Mouse (Mus musculus): ENCODE measurements around the gene Plin5.
A peak's percentile ranks its signal among the peaks of the same experiment; 100 is the strongest.
"Not testable (repeated sequence)": the region's sequence is repeated elsewhere in the genome, so short reads cannot be mapped to it uniquely, and the experiment has no call there.

Plin5 gene

DNA sequence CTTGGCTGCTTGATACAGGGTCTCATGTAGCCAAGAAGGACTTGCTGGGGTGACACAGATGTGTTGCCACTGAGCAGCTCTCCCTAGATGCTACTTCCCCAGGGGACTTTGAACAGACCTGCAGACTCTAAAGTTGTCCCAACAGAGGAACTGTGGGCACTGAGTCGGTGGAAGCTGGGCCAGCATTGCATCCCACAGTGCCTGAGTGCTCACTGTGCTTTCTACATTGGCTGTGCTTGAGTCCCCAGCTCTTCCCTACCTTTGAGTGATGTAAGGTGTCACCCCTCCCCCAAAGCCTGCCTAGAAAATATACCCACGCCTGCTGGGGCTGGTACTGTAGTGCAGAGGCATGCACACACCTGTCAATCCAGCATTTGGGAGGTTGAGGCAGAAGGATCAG lies 9.7 kb downstream of the Plin5 start:
- DNase-seq (ENCODE audit: low spot score), result no peak

GRCm38 (mm10) chr17:56106981-56107380 lies 10.4 kb downstream of the Plin5 start:
- no peak for DNase-seq (ENCODE audit: low spot score)

- DNase-seq (ENCODE audit: low spot score), result not testable (repeated sequence)
Observed at GRCm38 (mm10) chr17:56106436-56106835, 11.0 kb downstream of the Plin5 start.

DNA sequence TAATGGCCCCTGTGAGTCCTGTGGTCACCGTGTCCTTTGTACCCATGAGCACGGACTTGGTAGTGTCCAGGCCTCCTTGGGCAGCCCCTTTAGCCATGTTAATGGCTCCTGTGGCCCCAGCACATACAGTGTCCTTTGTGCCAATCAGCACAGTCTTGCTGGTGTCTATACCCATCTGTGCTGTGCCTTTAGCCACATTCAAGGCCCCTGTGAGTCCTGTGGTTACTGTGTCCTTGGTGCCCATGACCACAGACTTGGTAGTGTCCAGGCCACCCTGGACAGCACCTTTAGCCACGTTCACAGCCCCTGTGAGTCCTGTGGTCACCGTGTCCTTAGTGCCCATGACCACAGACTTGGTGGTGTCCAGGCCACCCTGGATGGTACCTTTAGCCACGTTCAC lies 12.6 kb downstream of the Plin5 start:
- DNase-seq (ENCODE audit: low spot score), result not testable (repeated sequence)

DNA sequence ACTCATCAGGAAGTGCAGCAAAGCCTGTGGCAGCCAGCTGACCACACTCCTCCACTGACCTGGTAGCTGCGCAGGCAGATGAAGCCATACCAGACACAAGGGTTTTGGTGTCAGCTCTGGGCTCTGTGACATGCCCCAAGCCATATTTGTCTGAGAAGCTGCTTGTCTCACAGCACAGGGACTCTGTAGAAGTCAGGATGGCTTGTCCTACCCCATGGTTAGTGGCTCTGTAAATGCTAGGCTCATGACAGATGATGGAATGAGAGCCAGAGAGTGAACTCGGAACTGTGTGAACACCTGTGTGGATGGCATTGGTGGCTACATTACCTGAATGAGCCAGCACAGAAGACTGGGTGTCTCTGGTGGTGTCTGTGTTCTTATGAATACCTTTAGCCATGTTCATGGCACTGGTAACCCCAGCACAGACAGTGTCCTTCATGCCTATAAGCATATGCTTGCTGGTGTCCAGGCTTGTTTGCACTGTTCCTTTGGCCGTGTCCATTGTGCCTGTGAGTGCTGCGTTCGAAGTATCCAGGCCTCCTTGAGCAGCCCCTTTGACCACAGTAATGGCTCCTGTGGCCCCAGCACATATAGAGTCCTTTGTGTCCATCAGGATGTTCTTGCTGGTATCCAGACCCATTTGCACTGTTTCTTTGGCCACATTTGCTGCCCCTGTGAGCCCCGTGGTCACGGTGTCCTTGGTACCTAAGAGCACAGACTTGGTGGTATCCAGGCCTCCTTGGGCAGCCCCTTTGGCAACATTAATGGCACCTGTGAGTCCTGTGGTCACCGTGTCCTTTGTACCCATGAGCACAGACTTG lies 13.7 kb downstream of the Plin5 start:
- DNase-seq (ENCODE audit: low spot score), result no peak

GRCm38 (mm10) chr17:56102927-56103326 lies 14.5 kb downstream of the Plin5 start:
- no peak for DNase-seq (ENCODE audit: low spot score)

DNA sequence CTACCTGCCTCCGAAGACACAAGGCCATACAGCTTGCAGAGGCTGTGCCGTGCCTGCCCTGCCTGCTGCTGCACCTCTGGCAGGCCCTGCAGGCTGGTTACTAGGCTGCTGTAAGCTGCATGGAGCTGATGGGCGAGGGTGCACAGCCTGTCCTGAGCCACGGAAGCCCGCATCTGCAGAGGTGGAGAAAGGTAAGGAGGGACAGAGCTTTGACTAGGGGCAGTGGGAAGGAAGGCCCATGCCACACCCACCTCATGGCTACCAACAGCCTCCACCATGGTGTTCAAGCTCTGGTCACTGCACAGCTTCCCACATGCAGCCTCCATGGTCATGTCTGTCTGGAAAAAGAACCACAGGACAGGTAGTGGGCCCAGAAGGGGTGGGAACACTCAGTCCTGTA lies 15.2 kb downstream of the Plin5 start:
- no peak for DNase-seq (ENCODE audit: low spot score)

- DNase-seq (ENCODE audit: low spot score), result no peak
Observed at GRCm38 (mm10) chr17:56100811-56101210, 16.6 kb downstream of the Plin5 start.

DNA sequence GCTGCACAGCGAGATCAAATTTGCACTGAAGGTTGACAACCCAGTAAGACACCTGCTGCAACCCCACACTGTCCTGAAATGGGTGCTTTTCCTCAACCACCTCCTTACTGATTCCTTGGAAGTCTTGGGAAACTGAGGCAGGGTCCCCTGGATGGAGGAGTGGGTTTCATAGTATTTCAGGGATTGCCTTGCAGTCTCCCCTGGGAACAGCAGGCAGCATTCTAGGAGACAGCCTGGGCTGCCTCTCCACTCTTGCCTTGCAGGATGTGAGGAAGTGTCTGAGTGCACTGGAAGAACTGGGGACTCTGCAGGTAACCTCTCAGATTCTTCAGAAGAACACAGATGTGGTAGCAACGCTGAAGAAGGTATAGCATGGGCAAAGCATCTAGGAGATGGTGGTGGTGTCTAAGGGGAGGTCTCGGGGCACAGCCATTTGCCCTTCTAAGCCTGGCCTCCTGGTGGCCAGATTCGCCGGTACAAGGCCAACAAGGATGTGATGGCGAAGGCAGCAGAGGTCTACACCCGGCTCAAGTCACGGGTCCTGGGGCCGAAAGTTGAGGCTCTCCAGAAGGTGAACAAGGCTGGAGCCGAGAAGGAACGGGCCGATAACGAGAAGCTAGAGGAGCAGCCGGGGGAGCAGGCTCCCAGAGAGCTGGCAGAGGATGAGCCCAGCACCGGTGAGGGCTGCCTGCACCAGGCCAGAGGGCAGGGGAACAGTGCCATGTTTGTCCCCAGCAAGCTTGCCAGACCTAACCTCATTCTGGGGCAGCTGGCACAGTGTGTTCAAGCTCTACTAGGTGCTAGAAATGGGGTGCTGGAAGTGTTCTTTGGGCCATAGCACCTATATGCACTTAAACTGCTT lies 18.5 kb downstream of the Plin5 start:
- no peak for DNase-seq (ENCODE audit: low spot score)

DNA sequence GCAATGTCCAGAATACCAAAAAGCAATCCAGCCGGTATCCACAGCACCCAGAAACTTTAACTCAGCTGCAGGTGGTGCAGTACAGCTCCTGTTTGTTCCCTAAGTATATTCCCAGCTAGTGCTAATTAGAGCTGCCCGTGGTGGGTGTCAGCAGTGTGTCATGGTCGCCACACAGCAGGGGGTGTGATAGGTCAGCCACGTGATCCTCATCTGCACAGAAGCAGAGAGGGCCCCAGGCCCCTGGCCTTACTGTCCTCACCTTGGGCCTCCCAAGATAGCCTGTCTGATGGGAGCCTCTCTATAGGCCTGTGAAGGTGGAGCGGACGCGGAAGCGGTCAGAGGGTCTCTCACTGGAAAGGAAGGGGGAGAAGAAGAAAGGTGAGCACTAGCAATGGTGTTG lies 19.2 kb downstream of the Plin5 start:
- DNase-seq (ENCODE audit: low spot score), result no peak

- no peak for DNase-seq (ENCODE audit: low spot score)
Observed at GRCm38 (mm10) chr17:56096883-56097282, 20.5 kb downstream of the Plin5 start.

- DNase-seq (ENCODE audit: low spot score), result no peak
Observed at GRCm38 (mm10) chr17:56092794-56093193, 24.6 kb downstream of the Plin5 start.

- no peak for DNase-seq (ENCODE audit: low spot score)
Observed at GRCm38 (mm10) chr17:56092312-56092711, 25.1 kb downstream of the Plin5 start.

- DNase-seq (ENCODE audit: low spot score), result no peak
Observed at GRCm38 (mm10) chr17:56080781-56081585, 36.4 kb downstream of the Plin5 start.

DNA sequence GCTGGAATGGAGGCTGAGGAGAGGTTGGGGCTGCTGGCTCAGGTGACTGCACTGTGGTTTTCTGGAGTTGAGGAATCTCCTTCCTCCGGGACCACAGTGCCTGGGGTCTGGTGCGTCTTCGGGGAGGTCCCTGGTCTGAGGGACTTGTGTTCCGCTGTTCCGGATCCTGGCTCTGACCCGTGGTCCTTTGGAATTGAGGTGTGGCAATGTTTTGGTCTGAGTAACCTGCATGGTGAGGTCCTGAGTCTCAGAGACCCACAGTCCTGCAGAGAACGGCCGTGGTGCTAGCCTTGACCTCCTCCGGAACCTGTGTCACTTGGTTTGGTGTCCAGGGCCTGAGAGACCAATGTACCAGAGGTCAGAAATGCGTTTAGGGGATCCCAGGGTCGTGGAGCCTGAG lies 37.5 kb downstream of the Plin5 start:
- no peak for DNase-seq (ENCODE audit: low spot score)

- DNase-seq (ENCODE audit: low spot score), result peak; percentile 95
Observed at GRCm38 (mm10) chr17:56078880-56079795, 38.3 kb downstream of the Plin5 start, which contains the start of gene Hdgfl2. Gene Hdgfl2, plus strand, starts transcription at chr17:56079634.

DNA sequence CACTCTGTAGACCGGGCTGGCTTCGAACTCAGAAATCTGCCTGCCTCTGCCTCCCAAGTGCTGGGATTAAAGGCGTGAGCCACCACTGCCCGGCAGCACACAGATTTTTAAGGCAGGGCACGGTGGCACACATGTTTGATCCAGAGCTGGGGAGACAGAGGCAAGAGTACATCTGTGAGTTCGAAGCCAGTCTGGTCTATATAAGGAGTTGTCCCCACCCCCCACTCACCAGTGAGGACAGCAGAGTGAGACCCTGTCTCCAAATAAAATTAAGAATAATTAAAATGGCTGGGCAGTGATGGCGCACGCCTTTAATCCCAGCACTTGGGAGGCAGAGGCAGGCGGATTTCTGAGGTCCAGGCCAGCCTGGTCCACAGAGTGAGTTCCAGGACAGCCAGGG lies 39.0 kb downstream of the Plin5 start:
- not testable (repeated sequence) for DNase-seq (ENCODE audit: low spot score)

GRCm38 (mm10) chr17:56077523-56077922 lies 39.9 kb downstream of the Plin5 start:
- no peak for DNase-seq (ENCODE audit: low spot score)

- peak; percentile 95 for DNase-seq (ENCODE audit: low spot score)
Observed at GRCm38 (mm10) chr17:56074827-56075208, 42.6 kb downstream of the Plin5 start, which contains the start of gene Ubxn6. Gene Ubxn6, minus strand, starts transcription at chr17:56075028.

DNA sequence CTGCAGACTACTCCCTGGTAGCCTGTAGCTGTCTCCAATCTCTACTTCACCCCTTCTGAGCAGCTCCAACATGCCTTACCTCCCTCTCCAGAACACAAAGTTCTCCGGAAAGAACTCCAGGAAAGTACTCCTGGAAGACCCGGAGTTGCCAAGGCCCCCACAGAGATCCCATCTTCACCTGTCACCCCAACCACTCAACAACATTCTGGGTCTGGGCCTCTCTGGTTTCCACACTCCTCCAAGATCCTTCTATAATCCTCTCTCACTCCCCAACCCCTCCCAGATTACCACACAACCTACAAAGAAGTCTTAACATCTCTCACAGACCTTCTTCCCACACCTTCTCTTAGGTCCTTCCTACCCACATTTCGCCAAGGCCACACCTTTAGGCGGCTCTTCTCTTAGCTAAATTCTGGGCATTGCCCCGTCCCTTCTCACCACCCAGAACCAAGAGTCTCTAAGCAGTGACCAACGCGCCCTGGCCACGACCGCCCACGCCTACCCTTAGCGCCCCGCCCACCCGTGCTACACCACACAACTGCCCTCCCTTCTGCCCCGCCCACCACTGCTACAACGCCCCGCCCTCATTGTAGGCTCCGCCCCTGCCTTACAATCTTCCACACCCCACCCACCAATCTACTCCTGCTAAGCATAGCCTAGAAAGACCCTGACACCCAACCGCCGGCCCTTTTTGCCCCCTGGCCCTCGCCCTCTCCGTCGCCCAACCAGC lies 43.1 kb downstream of the Plin5 start:
- DNase-seq (ENCODE audit: low spot score), result peak; percentile 50
